Mouse (Mus musculus): ENCODE measurements around the gene Qrfpr. TPM values are rescaled to one million over a fixed set of nuclear protein-coding genes. Genes with fewer than 3 reads are reported as not detected.

Qrfpr gene
- polyA plus RNA-seq, 1 experiment = 0.62 TPM

GRCm38 (mm10) chr3:36150934-36151686, 71.0 kb downstream of the Qrfpr start, which contains the start of gene D3Ertd254e:
D3Ertd254e (plus strand) TSS chr3:36151017.
- peak; percentile 65 for DNase-seq (ENCODE audit: low spot score)

GRCm38 (mm10) chr3:36150537-36150933, 71.6 kb downstream of the Qrfpr start:
- no peak for DNase-seq (ENCODE audit: low spot score)

- DNase-seq (ENCODE audit: low spot score) = no peak
Observed at GRCm38 (mm10) chr3:36138996-36139395, 83.1 kb downstream of the Qrfpr start.

DNA sequence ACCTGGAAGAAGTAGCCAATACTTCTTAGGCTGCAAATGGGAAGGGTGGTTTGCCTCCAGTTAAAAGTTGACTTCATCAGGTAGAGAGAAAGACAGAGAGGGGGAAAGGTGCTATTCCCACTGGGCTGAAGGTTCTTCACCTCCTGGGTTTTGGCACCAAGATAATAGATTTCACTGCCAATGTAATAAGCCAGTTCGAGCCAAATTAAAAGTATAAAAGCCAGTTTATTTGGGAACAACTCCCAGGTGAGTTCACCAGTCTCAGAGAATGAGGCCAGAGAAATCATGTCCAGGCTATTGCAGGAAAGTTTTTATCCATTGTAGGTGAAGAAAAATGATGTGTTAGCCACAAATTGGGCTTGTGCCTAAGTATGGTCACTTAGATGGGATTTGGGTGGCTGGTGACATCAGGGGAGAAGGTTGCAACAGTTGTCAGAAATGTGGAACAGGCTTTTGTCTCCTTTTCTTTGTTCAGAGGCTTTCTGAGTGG, 83.9 kb downstream of the Qrfpr start:
- DNase-seq (ENCODE audit: low spot score) = no peak

DNA sequence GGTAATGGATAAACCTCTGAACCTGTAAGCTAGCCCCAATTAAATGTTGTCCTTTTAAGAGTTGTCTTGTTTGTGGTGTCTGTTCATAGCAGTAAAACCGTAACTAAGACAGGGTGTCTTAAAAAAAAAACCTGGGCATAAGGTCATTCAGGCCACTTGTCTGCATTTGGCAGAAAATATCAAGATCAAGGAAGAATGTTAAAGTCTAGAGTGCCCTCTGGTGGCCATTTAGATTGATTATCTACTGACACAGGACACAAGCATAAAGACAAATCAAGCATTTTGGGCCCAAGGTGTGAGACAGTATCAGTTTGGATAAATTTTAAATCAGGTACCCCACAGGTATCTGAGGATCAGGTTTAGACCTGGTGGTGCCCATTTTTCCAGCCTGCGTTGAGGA, 84.6 kb downstream of the Qrfpr start:
- DNase-seq (ENCODE audit: low spot score) = no peak

DNA sequence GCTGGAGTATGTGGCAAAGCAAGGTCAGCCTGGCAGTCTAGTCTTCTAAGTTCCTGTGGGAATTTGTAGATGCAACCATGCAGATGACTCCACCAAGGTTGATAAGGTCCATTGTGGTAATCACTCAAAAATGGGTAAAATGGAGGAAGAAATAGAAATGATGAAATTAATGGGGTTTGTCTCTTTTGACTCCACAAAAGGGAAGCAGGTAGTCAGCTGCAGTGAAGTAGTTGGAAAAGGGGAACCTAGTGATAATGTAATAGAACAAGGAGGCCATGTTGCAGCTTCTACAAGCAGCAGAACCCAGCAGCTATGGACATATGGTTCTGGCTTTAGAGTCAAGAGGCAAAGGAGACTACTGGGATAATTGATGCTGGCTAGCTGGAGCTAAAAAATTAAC, 86.0 kb downstream of the Qrfpr start:
- DNase-seq (ENCODE audit: low spot score) = no peak

Other genes starting within 250 kb of the Qrfpr start
- gene Mccc1, start 221.6 kb downstream of the Qrfpr start, polyA plus RNA-seq (2012; rRNA removed) = 22.6 and 23.4 TPM in 2 replicates
- 0.01 TPM in 2 replicates for gene Ccdc144b, start 168.8 kb downstream of the Qrfpr start, polyA plus RNA-seq (2012; rRNA removed)
- 26.4 and 27.5 TPM in 2 replicates for gene Acad9, start 156.3 kb downstream of the Qrfpr start, polyA plus RNA-seq (2012; rRNA removed)
- 2.6 and 3.7 TPM in 2 replicates for gene D3Ertd254e, start 71.3 kb downstream of the Qrfpr start, polyA plus RNA-seq (2012; rRNA removed)

Data from urinary bladder, adult 2 months (tissue).